Mouse (Mus musculus): ENCODE data around the gene Rab34. TPM values are rescaled to one million over a fixed set of nuclear protein-coding genes. Genes with fewer than 3 reads are reported as not detected.

Rab34 gene
- polyA plus RNA-seq, 1 experiment from 2014 or later = 128 TPM

DNA sequence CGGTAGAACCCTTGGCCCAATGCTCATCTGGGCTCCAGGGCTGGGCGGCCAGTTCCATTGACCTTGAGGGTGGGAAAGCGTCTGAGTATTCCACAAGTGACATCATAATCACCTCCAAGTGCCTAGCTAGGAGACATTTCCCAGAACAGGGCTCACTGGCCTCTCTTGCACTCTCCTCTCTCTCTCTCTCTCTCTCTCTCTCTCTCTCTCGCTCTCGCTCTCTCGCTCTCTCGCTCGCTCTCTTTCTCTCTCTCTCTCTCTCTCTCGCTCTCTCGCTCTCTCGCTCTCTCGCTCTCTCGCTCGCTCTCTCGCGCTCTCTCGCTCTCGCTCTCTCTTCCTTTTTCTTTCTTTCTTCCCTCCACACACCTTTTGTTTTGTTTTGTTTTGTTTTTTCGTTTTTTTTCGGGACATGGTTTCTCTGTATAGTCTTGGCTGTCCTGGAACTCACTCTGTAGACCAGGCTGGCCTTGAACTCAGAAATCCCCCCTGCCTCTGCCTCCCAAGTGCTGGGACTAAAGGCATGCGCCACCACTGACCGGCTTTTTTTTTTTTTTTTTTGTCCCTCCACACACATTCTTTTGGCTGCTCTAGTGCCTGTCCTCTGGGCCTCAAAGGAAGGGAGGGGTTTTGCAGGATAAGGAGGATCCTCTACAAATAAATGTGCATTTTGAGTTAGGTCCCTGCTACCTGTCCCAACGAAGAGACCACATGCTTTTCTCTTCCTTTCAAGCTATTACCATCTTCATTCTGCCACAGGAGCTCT lies 7.1 kb downstream of the Rab34 start:
- Histone ChIP-seq H3K4me3 (ENCODE audit: low read length) (peak overlapping the region; percentile 49), H3K27ac (ENCODE audit: low read depth, low read length) (no peak overlapping the region), H3K9me3 (ENCODE audit: control insufficient read depth, low read length) (no peaks in the 10 kb centered on the region), H3K4me1 (ENCODE audit: control insufficient read depth, insufficient read depth, low read length) (peaks cover 7% of the 10 kb centered on the region), H3K27me3 (ENCODE audit: control insufficient read depth, insufficient read depth, low read length) (no peaks in the 10 kb centered on the region), H3K36me3 (ENCODE audit: control insufficient read depth, insufficient read depth, low read length) (peaks cover 30% of the 10 kb centered on the region), H3K4me2 (replicated peaks; ENCODE audit: low read depth, low read length) (peak overlapping the region; percentile 65), H3K9ac (ENCODE audit: low read depth, low read length) (peak overlapping the region; percentile 48)
- WGBS = 67% methylated on average over 22 of the region's 23 CpGs
- no peak for ATAC-seq (ENCODE audit: low FRiP score, low TSS enrichment)

DNA sequence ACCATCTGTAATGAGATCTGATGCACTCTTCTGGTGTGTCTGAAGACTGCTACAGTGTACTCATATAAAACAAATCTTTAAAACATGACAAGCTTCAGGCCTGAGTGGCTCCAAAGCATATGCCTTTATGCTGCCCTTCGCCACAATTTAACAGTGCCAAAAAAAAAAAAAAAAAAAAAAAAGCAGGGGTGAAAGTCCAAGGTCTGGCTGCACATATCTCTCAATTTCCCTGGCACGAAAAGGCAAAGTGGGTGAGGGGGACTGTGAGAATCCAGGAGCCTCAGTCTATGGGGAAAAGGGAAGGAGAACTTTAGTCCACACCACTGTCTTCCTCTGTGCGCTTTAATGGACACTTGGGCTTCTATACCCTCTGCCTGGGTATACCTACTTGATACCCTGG lies 14.1 kb downstream of the Rab34 start:
- Histone ChIP-seq H3K27me3 (ENCODE audit: control insufficient read depth, insufficient read depth, low read length) (no peaks in the 10 kb centered on the region), H3K4me1 (ENCODE audit: control insufficient read depth, insufficient read depth, low read length) (peaks cover 9% of the 10 kb centered on the region), H3K9me3 (ENCODE audit: control insufficient read depth, low read length) (no peaks in the 10 kb centered on the region), H3K9ac (ENCODE audit: low read depth, low read length) (no peak overlapping the region), H3K4me2 (replicated peaks; ENCODE audit: low read depth, low read length) (no peak overlapping the region), H3K27ac (ENCODE audit: low read depth, low read length) (no peak overlapping the region), H3K4me3 (ENCODE audit: low read length) (no peak overlapping the region), H3K36me3 (ENCODE audit: control insufficient read depth, insufficient read depth, low read length) (peaks cover 21% of the 10 kb centered on the region)
- ATAC-seq (ENCODE audit: low FRiP score, low TSS enrichment) = no peak
- 93% methylated on average over 3 of the region's 3 CpGs for WGBS

DNA sequence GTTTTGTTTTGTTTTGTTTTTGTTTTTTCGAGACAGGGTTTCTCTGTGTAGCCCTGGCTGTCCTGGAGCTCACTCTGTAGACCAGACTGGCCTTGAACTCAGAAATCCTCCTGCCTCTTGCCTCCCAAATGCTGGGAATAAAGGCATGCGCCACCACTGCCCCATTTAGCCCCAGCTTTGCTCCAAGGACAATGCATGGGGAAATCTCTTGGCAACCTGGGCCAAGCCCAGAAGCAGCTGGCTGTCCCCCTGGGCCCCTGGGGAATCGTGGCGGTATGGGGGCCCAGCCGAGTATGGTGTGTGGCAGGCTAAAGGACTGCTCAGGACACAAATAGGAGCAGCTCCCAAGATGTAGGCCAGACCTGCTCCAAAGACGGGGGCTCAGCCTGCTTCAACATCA lies 16.1 kb downstream of the Rab34 start:
- Histone ChIP-seq H3K4me3 (ENCODE audit: low read length) (no peak overlapping the region), H3K4me1 (ENCODE audit: control insufficient read depth, insufficient read depth, low read length) (peaks cover 9% of the 10 kb centered on the region), H3K27ac (ENCODE audit: low read depth, low read length) (no peak overlapping the region), H3K9me3 (ENCODE audit: control insufficient read depth, low read length) (no peaks in the 10 kb centered on the region), H3K27me3 (ENCODE audit: control insufficient read depth, insufficient read depth, low read length) (no peaks in the 10 kb centered on the region), H3K4me2 (replicated peaks; ENCODE audit: low read depth, low read length) (no peak overlapping the region), H3K9ac (ENCODE audit: low read depth, low read length) (no peak overlapping the region), H3K36me3 (ENCODE audit: control insufficient read depth, insufficient read depth, low read length) (peaks cover 41% of the 10 kb centered on the region)
- no peak for ATAC-seq (ENCODE audit: low FRiP score, low TSS enrichment)
- WGBS = 83% methylated on average over 6 of the region's 6 CpGs

DNA sequence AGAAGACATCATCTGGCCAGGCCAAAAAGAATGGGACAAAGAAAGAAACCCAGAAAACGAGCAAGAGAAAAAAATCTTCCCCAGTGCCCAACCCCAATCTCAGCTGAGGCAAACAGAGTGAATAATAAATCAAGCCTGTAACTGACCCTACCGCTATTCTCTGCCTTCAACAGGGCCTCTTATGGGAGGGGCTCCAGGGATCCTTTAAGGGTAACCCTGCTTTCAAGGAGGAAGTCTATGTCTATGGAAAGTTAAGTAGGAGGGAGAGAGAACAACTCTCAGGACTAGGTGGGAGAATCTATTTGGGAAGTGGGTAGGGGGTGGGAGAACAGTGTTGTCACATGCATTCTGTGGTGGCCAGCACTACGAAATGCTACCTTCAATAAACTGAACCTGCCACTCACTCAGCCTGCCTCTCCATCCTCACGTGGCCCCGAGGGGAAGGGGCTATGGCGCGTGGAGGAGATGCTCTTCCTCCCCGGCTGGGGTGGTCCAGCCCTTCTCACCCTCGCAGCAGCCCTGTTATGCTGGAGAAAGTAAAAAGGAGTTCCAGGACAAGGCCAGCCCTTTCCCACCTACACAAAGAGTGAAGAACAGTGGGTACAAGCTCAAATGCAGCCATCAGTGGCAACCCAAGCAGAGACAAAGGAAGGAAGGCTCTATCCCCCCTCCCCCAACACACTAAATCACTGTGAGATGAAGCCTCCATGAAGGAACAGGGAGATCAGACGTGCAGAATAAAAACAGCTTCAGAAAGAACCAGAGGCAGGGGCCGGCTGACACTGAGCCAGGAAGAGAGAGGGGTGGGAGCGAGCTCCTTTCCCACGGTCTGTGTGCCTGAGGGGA lies 17.4 kb downstream of the Rab34 start:
- peaks cover 9% of the 10 kb centered on the region for H3K4me1 ChIP-seq (ENCODE audit: control insufficient read depth, insufficient read depth, low read length)

DNA sequence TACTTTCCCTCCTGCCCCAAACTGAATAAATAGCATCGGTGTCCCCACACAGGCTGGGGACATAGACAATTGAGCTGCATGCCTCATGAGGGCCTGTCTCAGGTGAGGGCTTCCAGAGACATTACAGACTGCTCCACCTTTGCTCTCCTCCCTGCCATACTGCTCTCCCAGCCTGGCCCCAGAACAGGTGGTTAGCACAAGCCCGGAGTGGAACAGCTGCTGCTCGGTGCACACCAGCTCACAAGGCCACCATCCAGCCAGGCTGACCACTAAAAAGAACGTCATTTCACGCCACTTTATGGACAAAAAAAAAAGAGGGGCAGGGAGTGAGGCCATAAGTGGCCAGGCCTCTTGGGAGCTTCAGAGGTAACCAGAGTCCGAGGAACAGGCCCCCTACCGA lies 19.0 kb downstream of the Rab34 start:
- ATAC-seq (ENCODE audit: low FRiP score, low TSS enrichment) = no peak
- no peak overlapping the region for H3K27ac ChIP-seq (ENCODE audit: low read depth, low read length)
- no peak overlapping the region for H3K4me3 ChIP-seq (ENCODE audit: low read length)
- 84% methylated on average over 7 of the region's 7 CpGs for WGBS
- no peaks in the 10 kb centered on the region for H3K9me3 ChIP-seq (ENCODE audit: control insufficient read depth, low read length)
- H3K36me3 ChIP-seq (ENCODE audit: control insufficient read depth, insufficient read depth, low read length) = peaks cover 69% of the 10 kb centered on the region
- H3K4me1 ChIP-seq (ENCODE audit: control insufficient read depth, insufficient read depth, low read length) = peaks cover 9% of the 10 kb centered on the region
- H3K4me2 ChIP-seq (replicated peaks; ENCODE audit: low read depth, low read length) = no peak overlapping the region
- H3K9ac ChIP-seq (ENCODE audit: low read depth, low read length) = no peak overlapping the region
- H3K27me3 ChIP-seq (ENCODE audit: control insufficient read depth, insufficient read depth, low read length) = no peaks in the 10 kb centered on the region

More for the DNA sequence above, 17.4 kb downstream of the Rab34 start:
- Histone ChIP-seq H3K4me2 (replicated peaks; ENCODE audit: low read depth, low read length) (no peak overlapping the region), H3K9me3 (ENCODE audit: control insufficient read depth, low read length) (no peaks in the 10 kb centered on the region), H3K4me3 (ENCODE audit: low read length) (no peak overlapping the region), H3K36me3 (ENCODE audit: control insufficient read depth, insufficient read depth, low read length) (peaks cover 53% of the 10 kb centered on the region), H3K27me3 (ENCODE audit: control insufficient read depth, insufficient read depth, low read length) (no peaks in the 10 kb centered on the region), H3K27ac (ENCODE audit: low read depth, low read length) (peak overlapping the region; percentile 63), H3K9ac (ENCODE audit: low read depth, low read length) (no peak overlapping the region)
- 18% methylated on average over 13 of the region's 13 CpGs for WGBS
- peak; percentile 53 for ATAC-seq (ENCODE audit: low FRiP score, low TSS enrichment)

DNA sequence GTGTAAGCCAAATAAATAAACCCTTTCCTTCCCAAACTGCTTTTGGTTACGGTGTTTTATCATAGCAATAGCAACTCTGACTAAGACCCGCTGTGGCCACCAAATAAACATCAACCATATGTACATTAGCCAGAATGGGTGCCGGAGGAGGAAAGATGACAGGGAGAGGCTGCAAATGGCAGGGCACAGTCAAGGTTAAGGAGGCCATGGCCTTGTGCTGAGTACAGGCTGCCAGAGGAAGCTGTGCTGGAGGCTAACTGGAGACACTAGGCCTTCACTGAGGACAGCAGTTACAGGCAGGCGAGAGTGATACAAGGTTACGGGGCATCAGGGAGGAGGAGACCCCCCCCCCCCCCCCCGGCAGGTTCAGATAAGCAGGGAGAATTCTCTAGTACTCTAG lies 21.7 kb downstream of the Rab34 start:
- Histone ChIP-seq H3K9ac (ENCODE audit: low read depth, low read length) (0 out of 2 replicates have a peak overlapping the region, but pooled peaks have one; percentile 12), H3K27ac (ENCODE audit: low read depth, low read length) (no peak overlapping the region), H3K4me2 (replicated peaks; ENCODE audit: low read depth, low read length) (no peak overlapping the region), H3K4me3 (ENCODE audit: low read length) (no peak overlapping the region), H3K36me3 (ENCODE audit: control insufficient read depth, insufficient read depth, low read length) (peaks cover 90% of the 10 kb centered on the region), H3K4me1 (ENCODE audit: control insufficient read depth, insufficient read depth, low read length) (peaks cover 9% of the 10 kb centered on the region), H3K9me3 (ENCODE audit: control insufficient read depth, low read length) (no peaks in the 10 kb centered on the region), H3K27me3 (ENCODE audit: control insufficient read depth, insufficient read depth, low read length) (no peaks in the 10 kb centered on the region)
- whole genome bisulfite sequencing = 94% methylated on average over 6 of the region's 6 CpGs
- no peak for ATAC-seq (ENCODE audit: low FRiP score, low TSS enrichment)

DNA sequence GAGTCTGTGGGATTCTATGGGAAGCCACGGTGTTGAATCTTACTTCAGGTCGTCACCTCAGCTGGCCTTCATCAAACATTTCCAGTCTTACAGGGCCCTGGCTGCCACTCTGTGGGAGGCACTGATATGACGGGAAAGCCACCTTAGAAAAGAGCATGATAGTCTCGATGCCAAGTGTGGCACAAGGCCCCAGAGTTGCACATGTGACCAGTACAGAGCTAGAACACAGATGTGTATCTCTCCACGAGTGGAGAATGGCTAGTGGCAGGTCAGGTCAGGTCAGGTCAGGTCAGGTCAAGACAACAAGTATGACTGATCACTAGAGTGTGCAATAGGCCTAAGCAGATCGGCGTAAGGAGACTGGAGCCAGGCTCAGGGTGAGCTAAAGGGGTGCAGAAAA lies 22.4 kb downstream of the Rab34 start:
- H3K4me2 ChIP-seq (replicated peaks; ENCODE audit: low read depth, low read length) = no peak overlapping the region
- no peaks in the 10 kb centered on the region for H3K9me3 ChIP-seq (ENCODE audit: control insufficient read depth, low read length)
- 0 out of 2 replicates have a peak overlapping the region, but pooled peaks have one; percentile 12 for H3K9ac ChIP-seq (ENCODE audit: low read depth, low read length)
- no peaks in the 10 kb centered on the region for H3K27me3 ChIP-seq (ENCODE audit: control insufficient read depth, insufficient read depth, low read length)
- H3K4me3 ChIP-seq (ENCODE audit: low read length) = no peak overlapping the region
- H3K27ac ChIP-seq (ENCODE audit: low read depth, low read length) = no peak overlapping the region
- no peak for ATAC-seq (ENCODE audit: low FRiP score, low TSS enrichment)
- 62% methylated on average over 7 of the region's 7 CpGs for WGBS
- H3K36me3 ChIP-seq (ENCODE audit: control insufficient read depth, insufficient read depth, low read length) = peaks cover 92% of the 10 kb centered on the region
- H3K4me1 ChIP-seq (ENCODE audit: control insufficient read depth, insufficient read depth, low read length) = peaks cover 7% of the 10 kb centered on the region

DNA sequence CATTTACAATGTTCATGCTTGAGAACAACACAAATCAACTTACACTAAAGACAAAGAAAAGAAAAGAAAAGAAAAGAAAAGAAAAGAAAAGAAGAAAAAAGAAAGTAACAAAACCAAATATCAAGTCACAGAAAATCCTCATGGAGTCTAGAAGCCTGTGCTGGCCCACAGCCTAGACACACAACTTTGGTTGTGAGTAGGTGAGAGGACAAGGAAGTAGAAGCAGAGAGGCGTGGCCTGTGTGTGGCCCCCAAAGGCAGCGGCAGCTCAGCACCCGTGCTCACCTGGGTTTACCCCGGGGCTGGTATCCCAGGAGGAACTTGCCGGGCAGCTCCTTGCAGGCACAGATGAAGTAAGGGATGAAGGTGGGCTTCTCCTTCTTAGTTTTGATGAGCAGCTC lies 23.3 kb downstream of the Rab34 start:
- Histone ChIP-seq H3K27ac (ENCODE audit: low read depth, low read length) (no peak overlapping the region), H3K4me3 (ENCODE audit: low read length) (no peak overlapping the region), H3K4me1 (ENCODE audit: control insufficient read depth, insufficient read depth, low read length) (no peaks in the 10 kb centered on the region), H3K36me3 (ENCODE audit: control insufficient read depth, insufficient read depth, low read length) (peaks cover 96% of the 10 kb centered on the region), H3K9me3 (ENCODE audit: control insufficient read depth, low read length) (no peaks in the 10 kb centered on the region), H3K4me2 (replicated peaks; ENCODE audit: low read depth, low read length) (no peak overlapping the region), H3K27me3 (ENCODE audit: control insufficient read depth, insufficient read depth, low read length) (no peaks in the 10 kb centered on the region), H3K9ac (ENCODE audit: low read depth, low read length) (no peak overlapping the region)
- 89% methylated on average over 5 of the region's 5 CpGs for WGBS
- ATAC-seq (ENCODE audit: low FRiP score, low TSS enrichment) = no peak
